Mouse (Mus musculus) C2C12 (cell line): ENCODE measurements around the gene Anapc1.

ENCODE experiments used
- CEBPB ChIP-seq: IDR thresholded peaks from one replicate; pipeline ENCODE4 v1.6.1; 2011; ENCODE audit warnings: low read depth, mild to moderate bottlenecking, control low read depth, moderate library complexity
- MYOD1 ChIP-seq: IDR thresholded peaks from one replicate; pipeline ENCODE4 v1.6.1; 2011; ENCODE audit warnings: low read depth; ENCODE audit not compliant: control insufficient read depth, insufficient read length
- MYOG ChIP-seq: IDR thresholded peaks from one replicate; pipeline ENCODE4 v1.6.1; 2011; ENCODE audit not compliant: control insufficient read depth, insufficient read length; ENCODE audit errors: extremely low read depth

GRCm38 (mm10) chr2:128704474-128704873 lies 17.3 kb upstream of the Anapc1 start:
- TF ChIP-seq MYOD1 (no peak), MYOG (no peak), CEBPB (no peak)
